Mouse (Mus musculus) lung, postnatal 0 days (tissue): ENCODE results near the gene Gm49366.

Source experiments
- CTCF ChIP-seq: IDR thresholded peaks from 2 replicates; pipeline ENCODE4 v1.5.1; 2016; ENCODE audit warnings: antibody characterized with exemption, mild to moderate bottlenecking
- EP300 ChIP-seq: IDR thresholded peaks from 2 replicates; pipeline ENCODE4 v1.6.1; 2016; ENCODE audit warnings: antibody characterized with exemption, mild to moderate bottlenecking, control low read depth

DNA sequence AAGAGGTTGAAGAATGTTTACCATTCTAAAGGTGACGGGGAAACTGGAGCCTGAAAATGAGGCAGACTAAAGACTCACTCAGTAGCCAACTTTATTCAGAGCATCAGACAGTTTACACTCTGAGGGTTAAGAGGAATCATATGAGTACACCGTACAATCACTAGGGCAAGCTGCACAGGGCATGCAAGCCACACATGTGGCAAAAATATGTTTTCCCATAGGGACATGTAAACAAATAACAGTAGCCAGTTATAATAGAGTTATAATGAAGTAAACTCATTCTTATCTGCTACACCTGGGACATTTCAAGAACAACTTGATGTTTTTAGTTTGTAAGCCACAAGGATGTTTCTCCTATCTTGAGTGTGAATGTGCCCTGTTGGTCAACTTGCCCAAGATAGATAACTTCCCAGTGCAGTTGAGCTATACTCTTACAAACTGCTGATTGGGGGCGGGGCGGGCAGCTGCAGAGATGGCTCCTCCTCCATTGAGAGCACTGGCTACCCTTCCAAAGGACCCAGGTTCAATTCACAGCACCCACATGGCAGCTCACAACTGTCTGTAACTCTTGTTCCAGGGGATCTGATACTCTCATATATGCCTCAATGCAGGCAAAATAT lies 38.7 kb downstream of the Gm49366 start:
- TF ChIP-seq CTCF (no peak), EP300 (no peak)
